ENCODE assay signal across 21 mouse cellular contexts in genomic region chr3:79561784-79562715, GRCm38 (mm10). TPM values are rescaled to one million over a fixed set of nuclear protein-coding genes. Genes with fewer than 3 reads are reported as not detected.
DNase-seq lines count a peak whose midpoint lies in the region; ATAC-seq and TF ChIP-seq lines count a peak whose summit lies in the region.
"Had no signal": no experiment of that assay in that cellular context is flagged by ENCODE, and none has a peak within 500 bp of the region (broad histone marks: within the 10 kb centered on the region; RNA-seq: fewer than 3 reads in every experiment).

No protein-coding gene starts in this region.

- H3K9ac ChIP-seq in hindbrain, embryonic 16.5 days (ENCODE audit: low read depth, low read length) = no peak overlapping the region
- H3K9ac ChIP-seq in hindbrain, embryonic 13.5 days = no peak overlapping the region
- H3K9ac ChIP-seq: limb, embryonic 15.5 days; liver, postnatal 0 days; neural tube, embryonic 12.5 days had no signal

- peaks cover 27% of the 10 kb centered on the region for H3K4me1 ChIP-seq in cerebellum, adult 2 months (ENCODE audit: control insufficient read depth, insufficient read depth, low read length)
- peaks cover 4% of the 10 kb centered on the region for H3K4me1 ChIP-seq in hindbrain, embryonic 16.5 days (ENCODE audit: control insufficient read depth, insufficient read depth, low read depth, low read length)
- H3K4me1 ChIP-seq in hindbrain, embryonic 13.5 days (replicated peaks) = peaks cover 26% of the 10 kb centered on the region

- no peak overlapping the region for H3K4me2 ChIP-seq in hindbrain, embryonic 16.5 days (ENCODE audit: low read length)
- no peak overlapping the region for H3K4me2 ChIP-seq in hindbrain, embryonic 13.5 days
- H3K4me2 ChIP-seq: limb, embryonic 15.5 days; neural tube, embryonic 12.5 days had no signal

- 46% methylated on average over 10 of the region's 10 CpGs for WGBS in cerebellum, adult 2 months
- 69% methylated on average over 10 of the region's 10 CpGs for WGBS in hindbrain, embryonic 16.5 days
- 77% methylated on average over 10 of the region's 10 CpGs for WGBS in hindbrain, embryonic 13.5 days
- 82% methylated on average over 10 of the region's 10 CpGs for WGBS in macrophage (ENCODE audit: missing documents)

- peak overlapping the region; percentile 27; the same call in 1 of the 2 replicates for H3K27ac ChIP-seq in cerebellum, adult 2 months (ENCODE audit: insufficient read depth, low read length)
- 0 out of 2 replicates have a peak overlapping the region, but pooled peaks have one; percentile 29 for H3K27ac ChIP-seq in hindbrain, embryonic 16.5 days (ENCODE audit: low read depth, low read length)
- H3K27ac ChIP-seq in hindbrain, embryonic 13.5 days = no peak overlapping the region
- peak overlapping the region; percentile 30 for H3K27ac ChIP-seq in macrophage
- H3K27ac ChIP-seq: forebrain, embryonic 10.5 days; heart, adult 2 months; limb, embryonic 15.5 days; midbrain, embryonic 10.5 days; neural tube, embryonic 12.5 days had no signal

- H3K4me3 ChIP-seq in cerebellum, adult 2 months (replicated peaks; ENCODE audit: insufficient read depth, low read depth, low read length) = no peak overlapping the region
- no peak overlapping the region for H3K4me3 ChIP-seq in hindbrain, embryonic 16.5 days (ENCODE audit: low read length)
- no peak overlapping the region for H3K4me3 ChIP-seq in hindbrain, embryonic 13.5 days
- H3K4me3 ChIP-seq in macrophage (ENCODE audit: inconsistent target) = no peak overlapping the region
- H3K4me3 ChIP-seq: forebrain, embryonic 10.5 days; heart, adult 2 months; limb, embryonic 15.5 days; midbrain, embryonic 10.5 days; neural tube, embryonic 12.5 days had no signal

- H3K9me3 ChIP-seq in hindbrain, embryonic 16.5 days (ENCODE audit: control insufficient read depth, low read length) = no peaks in the 10 kb centered on the region
- no peaks in the 10 kb centered on the region for H3K9me3 ChIP-seq in hindbrain, embryonic 13.5 days
- H3K9me3 ChIP-seq: forebrain, embryonic 10.5 days; limb, embryonic 15.5 days; midbrain, embryonic 10.5 days; neural tube, embryonic 12.5 days had no signal

- H3K36me3 ChIP-seq in hindbrain, embryonic 16.5 days (ENCODE audit: control insufficient read depth, insufficient read depth, low read length) = no peaks in the 10 kb centered on the region
- H3K36me3 ChIP-seq in hindbrain, embryonic 13.5 days = no peaks in the 10 kb centered on the region
- H3K36me3 ChIP-seq in macrophage (ENCODE audit: inconsistent target) = peaks cover 10% of the 10 kb centered on the region; the same call in 1 of the 2 replicates
- H3K36me3 ChIP-seq: limb, embryonic 15.5 days; midbrain, embryonic 10.5 days; neural tube, embryonic 12.5 days had no signal

- no peak for ATAC-seq in hindbrain, embryonic 16.5 days
- no peak for ATAC-seq in hindbrain, embryonic 13.5 days (ENCODE audit: low FRiP score)
- ATAC-seq: liver, postnatal 0 days had no signal

- H3K27me3 ChIP-seq in cerebellum, adult 2 months (ENCODE audit: control insufficient read depth, insufficient read depth, low read length) = no peaks in the 10 kb centered on the region
- H3K27me3 ChIP-seq in hindbrain, embryonic 16.5 days (replicated peaks; ENCODE audit: control insufficient read depth, insufficient read depth, low read length) = no peaks in the 10 kb centered on the region
- H3K27me3 ChIP-seq in hindbrain, embryonic 13.5 days = no peaks in the 10 kb centered on the region
- H3K27me3 ChIP-seq: limb, embryonic 15.5 days; neural tube, embryonic 12.5 days had no signal

- no peak for TF ChIP-seq CTCF in cerebellum, adult 2 months (IDR thresholded peaks at IDR 0.05; ENCODE audit: borderline replicate concordance, insufficient read depth, low read depth, low read length)

- no peak for TF ChIP-seq POLR2A in cerebellum, adult 2 months (IDR thresholded peaks at IDR 0.05; ENCODE audit: borderline replicate concordance, insufficient read depth, low read length)

- no peak for DNase-seq in cerebellum, adult 2 months
- no peak for DNase-seq in cerebellum, postnatal 4 days (ENCODE audit: low spot score in 2 of 2)
- peak; percentile 34 for DNase-seq in A20 (ENCODE audit: low read depth, low spot score)
- no peak for DNase-seq in right cerebral cortex, adult 2 months (ENCODE audit: low spot score in 2 of 2)
- DNase-seq in adrenal gland, postnatal 14 days = no peak
- DNase-seq: cerebellum, postnatal 14 days; gastrocnemius, postnatal 10 days; heart, adult 2 months; heart, postnatal 4 days; kidney, adult 18-20 months; liver, postnatal 0 days; lung, postnatal 14 days; right cerebral cortex, adult 18-20 months; thymus, postnatal 14 days had no signal

- H3K79me2 ChIP-seq in macrophage (ENCODE audit: inconsistent target) = peaks cover 100% of the 10 kb centered on the region

RNA-seq across cellular contexts. Expression of gene Fnip2, which starts 5.5 kb away (rescaled TPM):
- 16.3 and 17.3 TPM in 2 replicates for polyA plus RNA-seq in cerebellum, adult 2 months (2012; rRNA removed)
- polyA plus RNA-seq in hindbrain, embryonic 16.5 days (2015; fragmentation: Nextera tagmentation; extraction: Ambion mirVana) = 4.5 and 5.5 TPM in 2 replicates
- 4.7 and 6.1 TPM in 2 replicates for polyA plus RNA-seq in hindbrain, embryonic 13.5 days (2015; fragmentation: Nextera tagmentation; extraction: Ambion mirVana)
- total RNA-seq in macrophage (2018; cell fraction: chromatin; rRNA removed) = 1,000 to 10,000 TPM in 9 of 26 experiments, 100 to 1,000 TPM in 17; 297 to 1,489 (median 906) TPM
- total RNA-seq in macrophage (2018; cell fraction: cytosol; rRNA removed) = 100 to 1,000 TPM; 110 to 449 (median 248) TPM
- 1,000 to 10,000 TPM in 1 of 26 experiments, 100 to 1,000 TPM in 25; 324 to 1,078 (median 679) TPM for total RNA-seq in macrophage (2018; cell fraction: nucleus; rRNA removed)
- 87.1 to 150 TPM (median 126 TPM) in 3 replicates for polyA plus RNA-seq in macrophage (2018)
- 9.7 and 11.0 TPM in 2 replicates for total RNA-seq in adrenal gland, postnatal 14 days (2021)

RNA-seq across cellular contexts. Expression of gene Ppid, which starts 29.1 kb away (rescaled TPM):
- 71.7 and 74.2 TPM in 2 replicates for polyA plus RNA-seq in cerebellum, adult 2 months (2012; rRNA removed)
- polyA plus RNA-seq in hindbrain, embryonic 16.5 days (2015; fragmentation: Nextera tagmentation; extraction: Ambion mirVana) = 145 and 146 TPM in 2 replicates
- polyA plus RNA-seq in hindbrain, embryonic 13.5 days (2015; fragmentation: Nextera tagmentation; extraction: Ambion mirVana) = 153 and 155 TPM in 2 replicates
- total RNA-seq in macrophage (2018; cell fraction: chromatin; rRNA removed) = 100 to 1,000 TPM in 9 of 26 experiments, 10 to 100 TPM in 17; 63.0 to 144 (median 94.2) TPM
- total RNA-seq in macrophage (2018; cell fraction: cytosol; rRNA removed) = 10 to 100 TPM in 21 of 26 experiments, 1 to 10 TPM in 5; 7.4 to 21.1 (median 14.3) TPM
- total RNA-seq in macrophage (2018; cell fraction: nucleus; rRNA removed) = 100 to 1,000 TPM in 5 of 26 experiments, 10 to 100 TPM in 21; 31.0 to 137 (median 61.1) TPM
- 25.8 to 37.9 TPM (median 37.4 TPM) in 3 replicates for polyA plus RNA-seq in macrophage (2018)
- total RNA-seq in adrenal gland, postnatal 14 days (2021) = 52.7 and 53.5 TPM in 2 replicates
